Mouse (Mus musculus): ENCODE data around the gene Zar1.
"Not testable (repeated sequence)": the region's sequence is repeated elsewhere in the genome, so short reads cannot be mapped to it uniquely, and the experiment has no call there.

Zar1 gene

DNA sequence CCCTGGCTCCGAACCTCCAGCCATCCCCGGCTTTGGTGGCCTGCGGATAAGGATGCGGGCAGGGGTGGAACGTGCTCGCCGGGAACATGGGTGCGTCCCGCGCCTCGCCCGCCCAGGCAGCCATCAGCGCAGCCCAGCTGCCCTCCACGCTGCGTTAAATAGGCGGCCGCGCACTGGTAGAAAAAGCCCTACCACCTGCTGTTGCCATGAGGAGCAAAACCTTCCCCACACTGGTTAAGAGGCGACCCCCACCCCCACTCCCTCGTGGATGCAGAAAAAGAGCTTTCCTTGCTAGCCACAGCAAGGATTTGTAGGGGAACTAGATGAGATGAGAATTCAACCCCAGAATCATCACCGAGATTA, at the start of gene Zar1:
Gene Zar1, minus strand, starts transcription at position 285 of the 363 bp plus-strand sequence.
- not testable (repeated sequence) for DNase-seq

DNA sequence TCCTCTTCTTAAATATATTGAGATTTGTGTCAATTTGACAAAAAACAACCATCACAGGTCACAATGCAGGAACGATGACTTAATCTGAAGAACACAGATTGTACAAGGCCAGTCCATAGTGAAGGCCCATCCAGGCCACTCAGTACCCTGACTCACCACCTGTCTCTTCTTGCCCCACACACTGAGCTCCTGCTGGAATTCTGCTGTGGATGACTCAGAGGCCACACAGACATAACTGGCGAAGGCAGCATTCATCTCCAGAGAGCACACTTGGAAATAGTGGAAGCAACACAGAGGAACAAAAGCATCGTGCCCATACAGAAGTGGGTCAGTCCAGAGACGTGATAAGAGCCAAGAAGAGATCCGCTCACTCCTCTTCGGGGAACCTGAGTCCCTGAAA, 49.0 kb upstream of the Zar1 start:
- DNase-seq = no peak

DNA sequence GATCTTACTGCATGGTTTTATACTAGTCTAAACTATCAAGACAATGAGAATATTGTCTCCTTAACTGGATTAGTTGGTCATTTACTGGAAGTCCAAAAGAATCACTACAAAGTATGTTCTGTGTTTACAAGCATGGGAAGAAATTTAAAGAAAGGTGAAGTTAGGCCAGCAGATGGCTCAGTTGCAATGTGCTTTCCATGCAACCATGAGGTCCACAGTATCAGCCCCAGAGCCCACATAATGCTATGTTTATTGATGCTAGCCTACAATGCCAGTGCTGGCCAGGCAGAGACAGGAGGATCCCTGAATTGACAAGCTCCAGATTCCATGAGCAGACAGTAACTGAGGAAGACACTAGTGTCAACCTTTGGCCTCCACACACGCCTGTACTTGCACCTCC, 40.0 kb upstream of the Zar1 start:
- no peak for DNase-seq

DNA sequence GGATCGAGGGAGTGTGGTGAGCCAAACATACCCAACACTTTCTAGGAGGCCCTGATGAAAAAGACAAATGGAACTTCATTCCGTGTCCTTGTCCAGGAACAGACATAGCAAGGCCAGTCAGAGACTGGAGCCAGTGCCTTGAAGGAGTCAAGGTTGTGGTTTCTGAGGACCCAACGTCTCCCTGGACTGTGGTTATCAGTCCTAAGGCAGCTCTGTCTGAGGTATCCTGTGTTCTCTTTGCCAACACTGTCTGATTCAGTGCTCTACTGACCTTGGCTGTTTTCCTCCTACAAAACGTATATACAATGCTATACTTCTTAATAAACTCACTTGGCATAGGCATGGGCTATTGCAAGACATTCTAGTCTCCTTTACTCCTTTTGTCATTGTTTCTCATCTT, 36.4 kb upstream of the Zar1 start:
- no peak for DNase-seq

DNA sequence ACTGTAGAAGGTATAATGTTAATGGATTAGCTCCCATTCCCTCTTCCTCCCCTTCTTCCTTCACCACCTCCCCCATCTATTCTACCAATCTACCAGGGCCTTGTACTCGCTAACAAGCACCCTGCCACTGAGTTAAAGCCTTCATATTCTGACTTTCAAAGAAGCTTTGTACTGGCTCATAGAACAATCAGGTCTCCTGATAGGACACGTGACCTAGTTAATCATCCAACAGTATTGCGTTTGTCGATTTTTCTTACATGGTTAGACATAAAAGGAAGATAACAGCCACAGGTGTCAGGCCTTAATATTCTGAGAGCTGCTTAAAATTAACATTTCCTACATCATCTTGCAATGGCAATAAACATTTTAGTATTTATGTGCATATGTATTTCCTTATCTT, 22.1 kb upstream of the Zar1 start:
- DNase-seq = no peak

DNA sequence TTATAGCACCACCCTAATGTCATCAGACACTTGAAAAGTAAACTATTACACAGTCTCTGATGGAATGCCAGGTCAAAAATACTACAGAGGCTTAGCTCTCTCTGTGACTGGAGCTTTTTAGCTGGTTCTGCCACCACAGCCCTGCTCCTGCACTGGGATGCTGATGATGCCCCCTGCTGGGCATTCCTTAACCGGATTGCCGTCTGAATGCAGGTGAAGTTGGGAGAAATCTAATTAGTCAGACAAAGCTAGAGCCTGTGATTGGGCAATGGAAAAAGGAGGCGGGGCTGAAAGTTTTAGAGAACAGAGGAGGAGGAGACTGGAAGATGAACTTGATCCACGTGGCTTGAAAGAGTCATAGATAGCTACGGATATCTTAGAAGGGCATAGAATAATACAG, 20.0 kb upstream of the Zar1 start:
- peak; percentile 57 to 69 for DNase-seq

DNA sequence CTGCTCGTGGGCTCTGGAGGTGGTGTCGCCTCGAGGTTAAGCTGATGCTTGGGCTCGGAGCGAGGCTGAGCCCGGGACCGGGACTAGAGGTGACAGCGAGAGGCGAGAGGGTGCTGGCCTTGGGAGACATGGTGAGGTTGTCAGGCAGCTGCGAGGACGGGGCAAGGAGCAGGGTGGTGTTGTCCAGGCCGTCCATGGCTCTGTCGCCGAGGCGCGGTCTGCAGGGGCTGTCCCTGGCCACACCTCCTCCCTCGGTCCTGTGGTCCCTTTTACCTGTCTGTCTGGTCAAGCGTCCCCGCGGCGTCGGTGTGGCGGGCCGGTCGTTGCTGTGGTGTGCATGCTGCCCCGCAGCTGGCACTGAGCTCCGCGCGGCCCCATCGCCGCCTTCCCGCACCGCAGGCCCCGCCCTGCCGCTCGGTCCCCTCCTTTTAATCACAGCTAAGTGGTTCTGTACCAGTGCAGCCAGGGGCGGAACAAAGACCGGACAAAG, 6.2 kb upstream of the Zar1 start, which contains the start of gene Gm5868:
Gene Gm5868, minus strand, starts transcription at position 360 of the 490 bp plus-strand sequence.
- no peak for DNase-seq

DNA sequence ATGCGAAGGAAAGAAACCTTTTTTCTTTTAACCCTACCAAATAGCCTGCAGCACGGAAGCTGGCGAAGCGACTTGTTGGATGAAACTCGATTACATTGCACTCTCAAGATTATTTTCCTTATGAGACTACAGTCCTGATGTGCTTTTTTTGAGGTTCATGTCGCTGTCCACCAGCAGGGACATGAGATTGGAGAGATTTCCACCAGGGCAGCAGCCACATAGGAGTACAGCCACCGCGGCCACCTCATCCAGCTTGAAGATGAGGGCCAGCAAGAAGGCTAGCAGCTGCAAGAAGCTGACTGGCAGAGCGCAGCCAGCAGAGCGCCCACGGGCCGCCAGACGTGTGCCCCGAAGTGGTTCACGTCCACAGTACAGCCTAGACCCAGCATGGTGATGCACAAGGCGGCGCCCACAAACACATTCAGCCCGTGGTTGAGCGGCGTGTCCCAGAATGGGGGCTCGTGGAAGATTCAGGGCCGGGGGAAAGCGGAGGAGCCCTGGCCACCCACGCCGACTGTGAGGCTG, 5.7 kb upstream of the Zar1 start:
- DNase-seq = not testable (repeated sequence)

DNA sequence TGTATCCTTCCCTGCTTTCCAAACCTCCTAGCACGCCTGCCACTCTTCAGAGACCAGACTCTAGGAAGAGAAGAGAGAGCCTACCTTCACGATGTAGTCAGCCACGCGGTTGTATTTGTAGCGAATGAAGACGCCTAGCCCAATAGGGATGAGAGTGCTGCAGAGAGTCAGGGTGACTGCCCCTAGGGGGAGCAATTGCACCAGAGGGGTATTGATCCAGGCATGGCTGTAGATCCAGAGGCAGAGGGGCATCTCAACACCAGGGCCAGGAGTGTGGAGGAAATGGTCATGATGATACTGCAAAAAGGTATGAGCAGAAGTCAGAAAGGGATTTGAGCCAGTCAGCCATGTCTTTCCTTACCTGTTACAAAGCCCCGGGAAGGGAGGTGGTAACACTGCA, 5.1 kb upstream of the Zar1 start:
- peak in 1 of 2 experiments; percentile 14 for DNase-seq

DNA sequence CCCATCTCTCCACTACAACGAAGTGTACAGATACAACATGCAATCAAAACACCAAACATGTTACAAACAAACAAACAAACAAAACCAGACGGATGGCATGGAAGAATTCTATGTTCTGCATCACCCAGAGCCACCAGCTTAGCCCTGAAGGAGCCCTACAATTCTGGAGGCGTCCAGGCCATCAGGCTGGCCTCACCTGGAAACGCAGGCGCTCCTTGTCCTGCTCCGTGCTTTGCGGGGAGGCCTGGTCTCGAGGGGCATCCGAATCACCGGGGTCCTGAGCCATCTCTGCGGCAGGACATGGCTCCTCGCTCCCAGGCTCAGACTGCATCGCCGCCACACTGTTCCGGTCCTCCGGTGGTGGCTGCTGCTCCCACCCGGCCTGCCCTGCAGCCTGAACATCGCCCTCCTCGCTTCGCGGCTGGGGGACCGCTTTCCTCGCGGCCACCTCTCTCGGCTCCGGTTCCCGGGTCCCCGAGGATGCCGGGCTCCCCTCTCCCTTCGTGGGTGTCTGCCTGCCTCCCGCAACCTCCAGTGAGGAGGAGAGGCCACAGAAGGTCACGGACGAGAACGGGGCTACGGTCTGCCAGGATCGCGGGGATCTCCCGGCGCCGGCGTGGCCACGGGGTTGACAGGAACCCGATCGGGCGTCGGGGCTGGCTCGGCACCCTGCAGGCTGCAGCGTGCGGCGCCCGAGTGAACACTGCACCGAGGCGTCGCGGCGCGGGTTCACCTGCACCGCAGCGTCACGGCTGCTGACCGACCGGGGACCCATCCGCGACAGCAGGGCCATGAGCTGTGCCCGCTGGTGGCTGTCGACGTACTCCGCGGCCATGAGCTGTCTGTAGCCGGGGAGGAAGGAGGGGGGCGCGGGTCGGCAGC, 725 bp downstream of the Zar1 start:
- DNase-seq = not testable (repeated sequence)

DNA sequence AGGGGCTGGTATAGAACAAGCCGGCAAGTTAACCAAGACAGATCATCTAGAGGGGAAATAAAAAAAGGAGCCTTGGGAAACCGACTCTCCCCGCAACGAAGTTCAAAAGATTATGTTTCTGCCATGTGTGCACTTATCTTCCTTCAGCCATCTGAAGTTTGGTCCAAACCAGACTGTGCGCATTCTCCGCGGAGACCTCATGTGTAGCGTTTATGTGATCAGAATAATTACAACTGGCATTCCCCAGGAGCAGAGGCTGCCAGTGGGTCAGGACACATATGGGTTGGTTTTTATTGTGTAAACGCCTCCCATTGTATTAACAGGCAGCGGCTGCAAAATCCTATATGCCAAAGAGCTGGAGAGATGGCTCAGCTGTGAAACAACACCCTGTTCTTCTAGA, 1.5 kb downstream of the Zar1 start:
- not testable (repeated sequence) for DNase-seq

DNA sequence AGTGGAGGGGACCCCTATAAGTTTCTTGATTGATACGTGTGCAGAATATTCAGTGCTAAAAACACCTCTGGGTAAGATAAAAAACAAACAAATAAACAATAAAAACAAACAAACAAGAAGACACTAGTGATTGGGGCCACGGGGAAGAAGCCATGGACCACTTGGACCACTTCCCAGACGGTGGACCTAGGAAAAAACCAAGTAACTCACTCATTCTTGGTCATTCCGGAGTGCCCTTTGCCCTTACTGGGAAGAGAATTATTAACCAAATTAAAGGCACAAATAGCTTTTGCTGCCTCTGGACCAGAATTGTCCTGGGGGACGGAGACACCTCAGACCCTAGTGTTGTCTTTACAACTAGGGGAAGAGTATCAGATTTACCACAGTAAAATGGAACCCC, 15.4 kb downstream of the Zar1 start:
- DNase-seq = no peak

DNA sequence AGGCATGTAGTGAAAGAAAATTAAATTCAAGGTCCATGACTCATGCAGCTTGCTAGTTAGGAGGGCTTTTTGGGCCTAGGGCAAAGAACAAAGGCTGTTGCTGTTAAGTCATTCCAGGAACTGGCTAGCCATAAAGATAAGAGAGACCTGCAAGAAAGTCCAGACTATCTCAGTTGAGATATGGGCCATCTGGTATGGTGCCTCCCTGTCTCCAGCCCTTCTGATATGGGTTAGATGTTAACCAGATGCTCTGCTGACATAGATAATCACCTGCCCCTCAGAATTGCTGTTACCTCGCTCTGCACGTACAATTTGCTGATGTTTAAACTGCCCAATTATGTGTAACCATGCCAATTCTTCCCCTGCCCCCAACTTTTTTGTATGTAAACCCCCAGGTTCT, 17.9 kb downstream of the Zar1 start:
- not testable (repeated sequence) for DNase-seq

DNA sequence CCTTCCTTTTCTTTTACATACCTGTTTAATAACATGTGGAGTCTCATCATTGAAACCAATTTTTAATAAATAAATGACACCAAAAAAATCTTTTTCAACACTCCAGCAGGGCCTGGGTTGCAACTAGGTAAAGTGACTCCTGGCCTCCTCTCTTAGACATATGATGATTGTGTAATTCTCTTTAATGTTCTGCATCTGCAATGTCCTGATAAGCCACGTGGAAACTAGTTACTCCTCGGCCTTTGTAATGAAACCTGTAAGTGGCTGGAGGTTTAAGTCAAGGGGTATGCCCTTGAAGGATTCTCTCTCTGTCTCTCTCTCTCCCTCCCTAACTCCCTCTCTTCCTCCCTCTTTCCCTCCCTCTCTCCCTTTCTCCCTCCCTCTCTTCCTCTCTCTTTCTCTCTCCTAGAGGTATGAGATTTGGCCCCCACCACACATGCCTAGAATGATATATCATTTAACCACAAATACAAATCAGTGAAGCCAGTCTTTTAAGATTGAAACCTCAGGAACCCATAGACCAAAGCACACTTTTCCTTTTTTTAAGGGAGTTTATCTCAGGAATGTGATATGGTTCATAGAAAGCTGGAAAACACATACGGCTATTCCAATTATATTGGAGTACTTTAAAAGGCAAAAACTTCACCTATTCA, 20.0 kb downstream of the Zar1 start:
- no peak for DNase-seq

DNA sequence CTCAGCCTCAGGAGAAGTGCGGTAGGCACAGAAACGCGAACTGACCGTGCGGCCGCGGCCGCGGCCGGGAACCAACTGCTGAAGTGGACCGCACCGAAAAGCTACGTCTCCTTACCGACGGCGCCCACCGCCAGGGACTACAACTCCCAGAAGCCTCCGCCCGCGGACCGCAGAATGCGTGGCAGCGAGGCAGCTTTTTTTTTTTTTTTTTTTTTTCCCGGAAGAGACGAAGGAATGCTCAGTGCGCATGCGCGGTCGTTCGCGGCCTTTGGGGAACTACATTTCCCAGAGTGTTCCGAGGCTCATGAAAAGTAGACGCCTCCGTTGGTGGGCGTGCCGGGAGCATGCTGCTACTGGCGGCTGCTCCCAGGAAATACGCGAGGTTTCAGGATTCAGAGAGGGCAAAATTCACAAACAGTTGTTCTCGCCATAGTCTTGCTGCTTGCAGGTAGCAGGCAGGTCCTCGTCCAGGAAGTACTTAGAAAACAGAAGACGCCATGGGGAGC, 21.5 kb downstream of the Zar1 start, which contains the start of gene Nfxl1:
Gene Nfxl1, minus strand, starts transcription at position 141 of the 506 bp plus-strand sequence.
- DNase-seq = peak; percentile 97 to 98

DNA sequence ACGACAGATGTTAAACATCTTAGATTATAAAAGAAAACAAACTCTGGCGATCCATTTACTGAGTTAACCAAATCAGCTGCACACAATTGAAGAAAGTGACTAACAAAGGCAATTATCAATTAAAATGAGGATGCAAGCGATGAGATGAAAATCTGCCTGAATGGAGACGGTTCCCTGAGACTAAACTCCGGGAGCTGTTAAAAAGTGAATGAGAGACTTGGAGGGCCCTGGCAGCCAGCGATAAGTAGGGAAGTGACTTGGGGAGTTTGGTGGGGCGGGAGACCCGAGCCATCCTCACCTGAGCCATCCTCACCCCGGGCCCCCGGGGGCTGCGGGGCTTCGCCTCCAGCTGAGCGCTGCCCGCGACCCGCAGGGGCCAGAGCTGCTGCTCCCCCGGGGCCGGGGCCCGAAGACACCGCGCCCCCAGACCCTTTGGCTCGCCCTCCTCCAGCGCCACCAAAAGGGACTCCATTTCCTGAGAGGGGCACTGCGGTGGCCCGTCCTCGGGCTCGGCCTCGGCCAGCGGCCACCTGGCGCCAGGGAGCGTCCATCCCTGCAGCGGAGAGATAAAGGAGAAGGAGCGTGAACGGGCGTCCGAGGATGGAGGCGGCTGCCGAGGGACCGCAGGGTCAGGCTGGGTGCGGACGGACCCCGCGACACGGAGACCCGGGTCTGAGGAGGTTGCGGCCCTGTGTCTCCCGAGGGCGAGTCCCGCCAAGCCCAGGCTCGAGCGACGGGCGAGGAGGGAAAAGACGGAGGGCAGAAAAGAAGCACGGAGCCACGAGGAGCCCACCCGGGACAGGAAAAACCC, 22.1 kb downstream of the Zar1 start:
- DNase-seq = no peak

DNA sequence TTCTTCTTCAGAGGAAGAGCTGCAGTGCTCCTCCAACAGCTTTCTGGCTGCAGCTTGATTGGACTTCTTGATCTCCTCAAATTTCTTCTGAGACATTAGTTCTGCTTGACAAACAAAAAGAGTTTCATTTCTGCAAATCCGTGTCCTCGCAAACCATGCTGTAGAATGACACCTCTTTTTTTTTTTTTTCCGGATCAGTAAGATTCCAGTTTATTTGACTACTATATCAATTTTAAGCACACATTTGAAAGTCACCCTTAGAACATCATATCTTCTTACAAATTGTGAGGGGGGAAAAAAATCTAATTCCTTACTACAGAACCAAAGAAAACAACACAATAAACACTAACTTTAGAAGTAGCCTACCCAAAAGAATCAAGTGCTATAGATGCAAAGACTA, 24.8 kb downstream of the Zar1 start:
- DNase-seq = no peak

DNA sequence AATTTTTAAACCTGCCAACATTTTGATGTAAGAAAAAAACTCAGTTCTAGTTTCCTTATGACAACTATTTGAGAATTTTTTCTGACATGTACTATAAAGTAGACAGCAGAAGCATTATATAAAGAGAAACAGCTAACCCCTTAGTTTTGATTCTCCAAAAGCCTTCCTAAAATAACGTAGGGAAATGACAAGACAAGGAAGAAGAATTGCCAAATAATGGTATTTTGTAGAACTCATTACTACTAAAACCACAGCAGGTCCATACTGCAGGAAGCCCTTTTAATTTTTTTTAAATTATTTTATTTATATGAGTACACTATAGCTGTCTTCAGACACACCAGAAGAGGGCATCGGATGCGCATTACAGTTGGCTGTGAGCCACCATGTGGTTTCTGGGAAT, 29.8 kb downstream of the Zar1 start:
- no peak for DNase-seq

DNA sequence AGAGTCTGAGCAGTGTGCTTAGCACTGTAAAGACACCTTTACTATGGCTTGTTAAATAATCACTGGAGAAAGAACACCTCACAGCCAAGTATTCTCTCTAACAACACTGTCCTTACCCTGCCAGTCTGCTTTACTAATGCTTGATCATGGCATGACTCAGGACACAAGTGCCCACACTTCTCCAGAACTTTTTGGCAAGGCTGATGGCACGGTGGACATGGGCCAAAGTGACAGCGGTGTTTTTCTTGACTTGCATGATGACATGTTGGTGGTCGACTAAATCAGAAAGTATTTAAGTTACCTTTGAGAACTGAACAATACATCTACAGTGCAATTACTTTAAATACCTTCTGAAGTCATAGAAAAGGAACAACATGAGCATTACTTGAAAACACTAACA, 52.2 kb downstream of the Zar1 start:
- no peak for DNase-seq

Measured in lung, adult 18-20 months (tissue).